Mouse (Mus musculus) forebrain, embryonic 11.5 days (tissue): ENCODE measurements at regions not wholly inside any gene's neighbourhood (a gene's known extent, or its start where the extent isn't known, plus 50 kb on each side); places are given as distances from the start of the nearest gene placed in this dataset.
A peak's percentile ranks its signal among the peaks of the same experiment; 100 is the strongest.

ENCODE experiments used
- ATAC-seq: fragments of 200-750 bp; cut with Nextera tagmentation; replicated peaks from 2 replicates; pipeline ENCODE4 v1.8.0; 2017; ENCODE audit warnings: moderate TSS enrichment; ENCODE audit not compliant: low FRiP score
- DNase-seq: peaks from one replicate; pipeline ENCODE4 v3.0.0-alpha.2; 2017; ENCODE audit warnings: low spot score
- H3K27ac ChIP-seq: fragments of 300-500 bp; sonication (generic); 2 replicates; pipeline ENCODE4 v1.5.1; 2014; ENCODE audit warnings: low read depth, low read length
- H3K27me3 ChIP-seq: fragments of 300-500 bp; sonication (generic); 2 replicates; pipeline ENCODE4 v1.6.1; 2014; ENCODE audit warnings: mild to moderate bottlenecking, low read length, mixed read lengths; ENCODE audit not compliant: control insufficient read depth, insufficient read depth
- H3K36me3 ChIP-seq: fragments of 300-500 bp; sonication (generic); 2 replicates; pipeline ENCODE4 v1.6.1; 2014; ENCODE audit warnings: mild to moderate bottlenecking, low read length, moderate library complexity, mixed read lengths; ENCODE audit not compliant: control insufficient read depth, insufficient read depth
- H3K4me1 ChIP-seq: fragments of 300-500 bp; sonication (generic); replicated peaks from 2 replicates; pipeline ENCODE4 v1.6.1; 2014; ENCODE audit warnings: low read length, mixed read lengths; ENCODE audit not compliant: control insufficient read depth, insufficient read depth
- H3K4me2 ChIP-seq: fragments of 300-500 bp; sonication (generic); 2 replicates; pipeline ENCODE4 v1.6.1; 2014; ENCODE audit warnings: low read depth, mild to moderate bottlenecking, low read length, moderate library complexity, mixed read lengths; ENCODE audit not compliant: severe bottlenecking
- H3K4me3 ChIP-seq: fragments of 300-500 bp; sonication (generic); 2 replicates; pipeline ENCODE4 v1.5.1; 2014; ENCODE audit warnings: low read depth, low read length
- H3K9ac ChIP-seq: fragments of 300-500 bp; sonication (generic); 2 replicates; pipeline ENCODE4 v1.6.1; 2014; ENCODE audit warnings: low read length
- H3K9me3 ChIP-seq: fragments of 300-500 bp; sonication (generic); 2 replicates; pipeline ENCODE4 v1.6.1; 2016; ENCODE audit warnings: low read length, mixed read lengths; ENCODE audit not compliant: control insufficient read depth
- WGBS: fragments of 180-500 bp; shearing (Covaris S2); extraction: QIAGEN DNeasy Blood & Tissue Kit; methylation state at CpG from one replicate; pipeline ENCODE4 v1.1.7; 2014; 5-methylcytosine and 5-hydroxymethylcytosine counted together

DNA sequence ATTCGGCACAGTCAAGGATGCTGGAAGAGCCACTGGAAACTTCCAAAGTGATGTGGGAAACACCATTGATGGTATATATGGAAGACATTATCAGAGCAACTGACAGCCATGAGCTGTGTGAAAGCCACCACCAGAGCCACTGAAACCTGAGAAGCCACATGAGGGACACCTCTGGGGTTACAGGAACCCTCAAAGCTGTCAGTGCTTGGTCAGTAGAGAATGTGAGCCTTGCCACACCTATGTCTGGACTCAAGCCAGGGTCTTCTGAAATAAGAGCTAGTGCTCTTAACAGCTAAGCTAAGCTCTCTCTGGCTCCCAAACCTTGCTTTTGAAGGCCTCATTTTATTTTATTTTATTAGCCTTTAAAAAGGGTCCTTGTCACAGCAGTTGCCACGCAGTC lies 170.2 kb upstream of the Rapgef5 start:
- DNase-seq (no peak), ATAC-seq (no peak)
- no peaks in the 10 kb centered on the region for H3K27me3 ChIP-seq
- WGBS = 91% methylated on average over 2 of the region's 2 CpGs
- no peaks in the 10 kb centered on the region for H3K9me3 ChIP-seq
- peaks cover 27% of the 10 kb centered on the region for H3K4me1 ChIP-seq
- H3K4me3 ChIP-seq = no peak overlapping the region
- H3K9ac ChIP-seq = no peak overlapping the region
- H3K27ac ChIP-seq = peak overlapping the region; percentile 25; the same call in 1 of the 2 replicates
- H3K36me3 ChIP-seq = no peaks in the 10 kb centered on the region
- peak overlapping the region; percentile 46; the same call in 1 of the 2 replicates for H3K4me2 ChIP-seq

DNA sequence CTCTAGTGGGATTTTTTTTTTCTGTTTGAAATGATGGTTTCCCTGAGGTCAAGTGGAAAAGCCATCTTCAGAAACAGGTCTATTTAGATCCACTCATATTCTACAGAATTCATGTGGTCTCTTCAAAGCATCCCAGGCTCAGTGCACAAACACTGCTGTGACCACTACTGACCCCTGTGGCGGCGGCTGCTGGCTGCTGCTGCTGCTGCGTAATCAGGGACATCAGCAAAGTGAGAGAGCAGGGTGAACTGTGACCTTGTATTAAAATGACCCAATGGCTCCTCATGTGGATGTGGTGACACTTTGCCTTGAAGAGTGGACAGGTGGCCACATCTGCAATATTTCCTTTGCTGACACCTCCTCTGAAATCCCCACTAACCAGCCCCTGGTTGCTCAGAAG lies 169.1 kb upstream of the Rapgef5 start:
- 45% methylated on average over 3 of the region's 3 CpGs for WGBS
- DNase-seq (no peak), ATAC-seq (no peak)

GRCm38 (mm10) chr12:117348516-117348915 lies 167.8 kb upstream of the Rapgef5 start:
- Histone ChIP-seq H3K9me3 (no peaks in the 10 kb centered on the region), H3K4me2 (no peak overlapping the region), H3K27ac (no peak overlapping the region), H3K9ac (no peak overlapping the region), H3K27me3 (no peaks in the 10 kb centered on the region), H3K4me1 (peaks cover 29% of the 10 kb centered on the region), H3K36me3 (no peaks in the 10 kb centered on the region), H3K4me3 (no peak overlapping the region)
- no peak for ATAC-seq
- DNase-seq = no peak
- 84% methylated on average over 3 of the region's 3 CpGs for WGBS

More for the DNA sequence above, 169.1 kb upstream of the Rapgef5 start:
- Histone ChIP-seq H3K4me1 (peaks cover 32% of the 10 kb centered on the region), H3K4me2 (no peak overlapping the region), H3K27ac (no peak overlapping the region), H3K36me3 (no peaks in the 10 kb centered on the region), H3K9ac (no peak overlapping the region), H3K4me3 (no peak overlapping the region), H3K9me3 (no peaks in the 10 kb centered on the region), H3K27me3 (no peaks in the 10 kb centered on the region)

DNA sequence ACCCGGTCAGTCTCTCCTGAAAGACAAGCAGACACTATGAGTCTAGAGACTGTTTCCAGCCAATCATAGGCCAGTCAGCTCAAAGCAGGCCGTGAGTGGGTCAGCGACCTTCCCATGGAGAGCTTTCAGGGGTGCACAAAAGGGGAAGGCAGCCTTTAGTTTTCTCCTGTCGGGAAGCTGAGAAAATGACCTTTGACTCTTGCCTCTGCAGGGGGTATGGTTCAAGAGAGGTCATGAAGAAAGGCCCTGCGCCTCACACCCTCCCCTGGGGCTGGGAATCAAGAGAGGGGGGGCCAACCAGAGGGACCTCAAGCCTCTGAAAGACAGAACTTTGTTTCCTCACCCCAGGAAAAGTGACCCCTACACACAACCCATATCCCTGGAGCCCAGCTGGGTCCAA lies 164.4 kb upstream of the Rapgef5 start:
- Histone ChIP-seq H3K4me3 (no peak overlapping the region), H3K27ac (no peak overlapping the region), H3K9ac (no peak overlapping the region), H3K9me3 (no peaks in the 10 kb centered on the region), H3K4me1 (peaks cover 14% of the 10 kb centered on the region), H3K27me3 (no peaks in the 10 kb centered on the region), H3K4me2 (no peak overlapping the region), H3K36me3 (no peaks in the 10 kb centered on the region)
- no peak for DNase-seq
- under 1% methylated on average over 5 of the region's 5 CpGs for WGBS
- peak; percentile 60 for ATAC-seq

GRCm38 (mm10) chr12:117352511-117352910 lies 163.8 kb upstream of the Rapgef5 start:
- 0 out of 2 replicates have a peak, but pooled peaks have one; percentile 42 for ATAC-seq
- Histone ChIP-seq H3K36me3 (no peaks in the 10 kb centered on the region), H3K4me2 (no peak overlapping the region), H3K9ac (no peak overlapping the region), H3K9me3 (no peaks in the 10 kb centered on the region), H3K27ac (no peak overlapping the region), H3K27me3 (no peaks in the 10 kb centered on the region), H3K4me3 (no peak overlapping the region), H3K4me1 (peaks cover 10% of the 10 kb centered on the region; the same call in 1 of the 2 replicates)
- no peak for DNase-seq
- WGBS = 24% methylated on average over 3 of the region's 3 CpGs

DNA sequence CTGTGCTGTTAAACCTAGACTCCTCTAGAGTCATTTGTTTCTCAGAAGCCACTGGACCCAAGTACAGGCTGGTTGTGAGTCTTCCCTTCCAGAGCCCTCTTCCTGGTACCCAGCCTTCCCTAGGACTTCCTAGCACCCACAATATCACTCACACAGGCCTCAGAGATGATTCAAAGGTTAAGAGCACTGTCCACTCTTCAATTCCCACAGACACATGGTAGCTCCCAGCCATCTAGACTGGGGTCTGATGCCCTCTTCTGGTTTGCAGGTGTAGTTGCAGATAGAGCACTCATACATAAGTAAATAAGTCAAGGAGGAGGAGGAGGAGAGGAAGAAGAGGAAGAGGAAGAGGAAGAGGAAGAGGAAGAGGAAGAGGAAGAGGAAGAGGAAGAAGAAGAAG lies 163.3 kb upstream of the Rapgef5 start:
- Histone ChIP-seq H3K9ac (no peak overlapping the region), H3K27me3 (no peaks in the 10 kb centered on the region), H3K4me3 (no peak overlapping the region), H3K36me3 (no peaks in the 10 kb centered on the region), H3K27ac (no peak overlapping the region), H3K9me3 (no peaks in the 10 kb centered on the region), H3K4me1 (peaks cover 10% of the 10 kb centered on the region; the same call in 1 of the 2 replicates), H3K4me2 (no peak overlapping the region)
- DNase-seq (no peak), ATAC-seq (peak; percentile 44)

DNA sequence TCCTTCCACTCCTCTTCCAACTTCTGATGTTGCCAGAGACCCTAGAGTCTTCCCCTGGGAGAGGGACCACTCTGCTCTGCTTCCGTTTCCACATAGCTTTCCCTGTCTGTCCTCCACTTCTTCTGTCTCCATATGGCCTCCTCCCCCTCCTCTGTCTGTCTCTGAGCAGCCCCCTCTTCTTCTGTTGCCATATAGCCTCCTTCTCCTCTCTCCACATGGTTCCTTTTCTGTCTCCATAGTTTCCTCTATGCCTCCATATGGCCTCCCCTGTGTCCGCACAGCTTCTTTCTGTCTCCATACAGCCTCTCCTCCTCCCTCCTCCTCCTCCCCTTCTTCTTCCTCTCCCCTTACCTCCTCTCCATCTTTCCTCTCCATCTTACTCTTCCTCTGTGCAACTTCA lies 158.5 kb upstream of the Rapgef5 start:
- ATAC-seq = no peak
- WGBS = 86% methylated on average over 2 of the region's 2 CpGs
- Histone ChIP-seq H3K4me2 (no peak overlapping the region), H3K27me3 (peaks cover 3% of the 10 kb centered on the region; the same call in 1 of the 2 replicates), H3K9me3 (no peaks in the 10 kb centered on the region), H3K36me3 (no peaks in the 10 kb centered on the region), H3K4me1 (no peaks in the 10 kb centered on the region; the same call in 1 of the 2 replicates), H3K27ac (no peak overlapping the region), H3K4me3 (no peak overlapping the region), H3K9ac (no peak overlapping the region)
- DNase-seq = no peak

DNA sequence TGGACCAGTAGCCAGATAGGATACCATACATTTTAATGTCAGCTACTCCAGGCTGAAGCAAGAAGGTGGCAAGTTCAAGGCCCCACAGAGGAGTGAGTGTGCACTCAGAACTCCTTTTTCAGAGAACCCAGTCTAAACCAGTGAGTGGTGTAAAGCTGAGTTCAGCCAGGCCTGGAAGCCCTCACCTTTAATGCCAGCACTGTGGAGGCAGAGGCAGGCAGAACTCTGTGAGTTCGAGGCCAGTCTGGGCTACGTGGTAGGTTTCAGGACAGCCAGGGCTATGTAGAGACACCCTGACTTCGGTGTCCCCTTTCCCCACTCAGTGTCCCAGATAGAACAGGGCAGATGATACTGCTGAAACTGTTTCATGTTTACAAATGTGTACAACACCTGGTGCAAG lies 157.4 kb upstream of the Rapgef5 start:
- Histone ChIP-seq H3K4me2 (no peak overlapping the region), H3K4me1 (no peaks in the 10 kb centered on the region; the same call in 1 of the 2 replicates), H3K27me3 (peaks cover 3% of the 10 kb centered on the region; the same call in 1 of the 2 replicates), H3K9me3 (no peaks in the 10 kb centered on the region), H3K4me3 (no peak overlapping the region), H3K36me3 (no peaks in the 10 kb centered on the region), H3K9ac (no peak overlapping the region), H3K27ac (no peak overlapping the region)
- DNase-seq (peak; percentile 38), ATAC-seq (no peak)
- 98% methylated on average over 3 of the region's 3 CpGs for WGBS

DNA sequence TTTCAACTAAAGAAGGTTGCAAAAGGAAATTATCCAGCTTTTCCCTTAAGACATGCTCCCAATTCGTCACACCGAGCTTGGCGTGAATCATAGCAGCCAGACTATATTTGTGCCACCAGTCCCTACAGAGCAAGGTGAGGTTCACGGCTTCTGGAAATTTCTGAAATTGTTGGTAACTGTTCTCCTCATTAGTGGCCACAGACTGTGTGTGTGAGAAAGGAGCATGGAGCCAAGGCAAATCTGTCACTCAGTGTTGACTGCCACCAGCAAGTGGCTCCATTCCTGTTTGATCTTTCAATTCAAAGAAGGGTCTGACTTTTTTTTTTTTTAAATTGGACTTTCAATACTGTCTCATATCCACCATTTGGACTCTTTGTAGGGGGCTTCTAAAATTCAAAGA lies 156.1 kb upstream of the Rapgef5 start:
- Histone ChIP-seq H3K36me3 (no peaks in the 10 kb centered on the region), H3K9me3 (no peaks in the 10 kb centered on the region), H3K4me2 (no peak overlapping the region), H3K9ac (no peak overlapping the region), H3K27ac (no peak overlapping the region), H3K4me3 (no peak overlapping the region), H3K4me1 (no peaks in the 10 kb centered on the region; the same call in 1 of the 2 replicates), H3K27me3 (peaks cover 3% of the 10 kb centered on the region; the same call in 1 of the 2 replicates)
- WGBS = 79% methylated on average over 4 of the region's 4 CpGs
- DNase-seq (no peak), ATAC-seq (no peak)
